Mouse (Mus musculus) brain, embryonic 14.5 days (tissue): ENCODE data around the gene Hspa1a. TPM values are rescaled to one million over a fixed set of nuclear protein-coding genes. Genes with fewer than 3 reads are reported as not detected.
"Not testable (repeated sequence)": the region's sequence is repeated elsewhere in the genome, so short reads cannot be mapped to it uniquely, and the experiment has no call there.

Experiments used
- DNase-seq: peaks from one replicate; pipeline ENCODE4 v3.0.0-alpha.2; 2011; ENCODE audit warnings: low read depth
- CTCF ChIP-seq: fragments of 200-500 bp; IDR thresholded peaks from 2 replicates; pipeline ENCODE4 v1.5.1; 2012; ENCODE audit warnings: inconsistent platforms, mild to moderate bottlenecking, moderate library complexity, borderline replicate concordance; ENCODE audit not compliant: insufficient read depth, insufficient read length; ENCODE audit errors: extremely low read depth
- POLR2A ChIP-seq: fragments of 200-500 bp; IDR thresholded peaks from 2 replicates; pipeline ENCODE4 v1.6.1; 2012; ENCODE audit warnings: mild to moderate bottlenecking, inconsistent platforms, borderline replicate concordance; ENCODE audit not compliant: poor library complexity, insufficient read depth, insufficient read length, severe bottlenecking; ENCODE audit errors: extremely low read depth
- polyA plus RNA-seq: library from polyadenylated mRNA; depleted of rRNA; stranded (reverse); fragments of >200 nt; gene quantifications from 2 replicates; pipeline ENCODE4 v1.2.3, GENCODE M21; 2012; rRNA removed

Gene Hspa1a
- 6.3 and 6.6 TPM in 2 replicates for polyA plus RNA-seq

DNA sequence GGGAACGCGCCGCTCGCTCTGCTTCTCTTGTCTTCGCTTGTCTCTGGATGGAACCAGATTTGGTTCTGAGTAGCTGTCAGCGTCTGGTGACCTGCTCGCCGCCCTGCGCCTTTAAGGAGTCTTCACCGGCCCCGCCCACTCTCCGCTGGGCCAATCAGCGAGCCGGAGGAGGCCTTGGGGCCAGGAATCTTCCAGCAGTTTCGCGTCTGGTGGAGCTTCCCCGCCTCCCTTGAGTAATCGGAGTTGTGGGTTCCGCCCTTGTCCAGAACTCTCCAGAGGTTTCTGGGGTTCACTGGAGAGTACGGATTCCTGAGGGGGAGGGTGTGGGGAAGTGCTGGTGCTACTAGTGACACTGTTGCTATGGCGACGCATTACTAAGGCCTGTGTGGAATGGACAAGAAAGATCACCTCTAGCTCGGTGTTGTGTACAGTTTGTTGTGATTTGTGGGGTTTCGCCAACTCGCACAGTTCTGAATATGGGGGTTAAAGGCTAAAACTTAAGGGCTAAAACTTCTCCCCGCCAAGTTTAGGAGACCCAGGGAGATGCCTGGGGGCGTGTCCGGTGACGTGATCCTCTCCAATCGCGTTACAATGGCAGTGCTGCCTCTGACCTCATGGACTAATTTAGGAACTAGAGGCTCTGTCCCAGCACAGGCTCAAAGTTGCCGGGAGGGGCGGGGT, at the start of gene Hspa1a, which contains the start of gene Hspa1l:
Hspa1a (minus strand) TSS at position 88 of the 681 bp plus-strand sequence.
Hspa1l (plus strand) TSS at position 635 of the 681 bp plus-strand sequence.
- peak; percentile 81 for DNase-seq

DNA sequence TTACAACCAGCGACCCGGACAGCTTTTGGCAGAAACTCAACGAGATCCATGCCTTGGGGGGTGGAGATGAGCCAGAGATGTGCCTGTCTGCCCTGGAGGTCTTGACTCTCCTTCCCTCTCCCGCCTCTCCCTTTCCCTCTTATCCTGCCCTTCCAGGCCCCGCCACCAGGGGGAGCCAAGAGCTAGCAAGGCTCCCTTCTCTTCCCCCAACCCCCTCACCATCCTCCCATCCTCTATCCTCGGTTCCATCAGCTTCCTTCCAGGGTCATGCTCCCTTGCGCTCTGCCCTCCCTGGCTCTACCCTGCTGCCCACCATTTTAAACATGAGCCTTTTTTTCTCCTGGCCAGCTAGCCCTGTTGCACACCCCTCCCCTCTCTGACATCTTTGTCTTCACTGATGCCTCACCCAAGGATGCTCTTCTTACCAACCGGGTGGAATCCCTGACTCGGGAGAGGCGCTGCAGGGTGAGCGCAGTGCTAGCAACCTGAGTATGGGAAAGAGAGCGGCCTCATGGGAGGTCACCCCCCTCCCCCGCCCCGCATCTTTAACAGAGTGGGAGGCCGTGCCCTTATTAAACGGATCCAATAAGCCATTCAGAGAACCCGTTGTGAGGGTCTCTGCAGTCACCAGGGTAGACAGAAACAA, 49.3 kb upstream of the Hspa1a start:
- peak; percentile 82 for DNase-seq
- peak; percentile 97 for TF ChIP-seq CTCF
- no peak for TF ChIP-seq POLR2A

DNA sequence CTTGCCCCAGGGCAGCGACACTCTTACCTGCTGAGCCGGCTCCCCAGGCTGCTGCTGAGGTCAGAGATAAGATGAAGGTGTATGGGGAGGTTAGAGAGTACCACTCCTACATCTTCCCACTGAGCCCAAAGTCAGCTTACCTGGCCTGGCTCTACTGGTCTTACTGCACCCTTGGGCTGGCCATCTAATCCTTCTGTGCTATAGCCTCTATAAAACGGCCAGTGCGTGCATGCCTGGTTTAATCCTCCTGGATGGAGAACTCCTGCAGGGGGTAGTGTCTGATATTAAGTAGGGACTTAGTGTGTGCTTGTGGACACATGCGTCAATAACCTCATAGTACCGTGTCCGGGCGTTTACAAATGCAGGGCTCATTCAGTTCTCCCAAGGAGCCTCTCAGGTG, 48.6 kb upstream of the Hspa1a start:
- no peak for DNase-seq
- TF ChIP-seq POLR2A, result no peak
- TF ChIP-seq CTCF, result no peak

DNA sequence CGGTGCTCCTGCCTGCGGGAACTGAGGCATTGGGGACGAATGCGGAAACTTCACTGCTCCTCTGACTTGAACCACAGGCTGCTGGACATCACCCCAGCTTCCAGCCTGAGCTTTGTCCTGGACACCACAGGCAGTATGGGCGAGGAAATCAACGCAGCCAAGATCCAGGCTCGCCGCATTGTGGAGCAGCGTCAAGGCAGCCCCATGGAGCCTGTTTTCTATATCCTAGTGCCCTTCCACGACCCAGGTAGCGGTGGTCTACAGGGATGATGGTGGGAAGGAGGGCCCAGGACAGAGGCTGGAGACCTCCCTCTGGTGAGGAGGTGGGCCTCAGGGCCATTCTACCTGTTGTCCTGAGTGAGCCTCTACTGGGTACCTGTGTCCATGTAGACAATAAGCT, 47.9 kb upstream of the Hspa1a start:
- TF ChIP-seq POLR2A (no peak), CTCF (no peak)
- DNase-seq, result no peak

DNA sequence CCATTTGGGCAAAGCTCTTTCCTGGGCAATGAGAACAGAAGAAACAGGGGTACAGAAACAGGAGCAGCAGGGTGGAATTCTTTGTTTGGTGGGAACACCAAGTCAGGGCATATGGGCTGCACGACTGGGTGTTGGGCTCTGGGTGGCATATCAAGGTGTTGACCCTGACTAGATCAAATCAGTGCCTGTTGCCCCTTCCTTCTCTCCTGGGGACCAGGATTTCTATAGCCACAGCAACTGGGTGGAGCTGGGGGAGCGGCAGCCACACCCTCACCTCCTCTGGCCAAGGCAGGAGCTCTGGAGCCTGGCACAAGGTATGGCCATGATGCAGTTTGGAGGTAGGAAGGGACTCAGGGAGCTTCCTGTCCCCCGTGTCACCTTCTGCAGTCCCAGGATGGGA, 46.2 kb upstream of the Hspa1a start:
- DNase-seq, result no peak
- no peak for TF ChIP-seq CTCF
- TF ChIP-seq POLR2A, result no peak

DNA sequence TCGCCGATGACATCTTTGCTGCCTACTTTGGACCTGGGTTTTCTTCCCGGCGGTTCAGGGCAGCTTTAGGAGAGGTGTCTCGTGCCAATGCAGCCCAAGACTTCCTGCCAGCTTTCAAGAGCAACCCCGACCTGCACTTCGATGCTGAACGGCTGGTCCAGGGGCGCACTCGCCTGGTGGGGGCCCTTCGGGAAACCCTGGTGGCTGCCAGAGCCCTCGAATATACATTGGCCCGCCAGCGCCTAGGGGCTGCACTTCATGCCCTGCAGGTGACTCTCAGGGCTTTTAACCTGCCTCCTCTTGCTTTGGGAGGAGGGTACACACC, 45.7 kb upstream of the Hspa1a start:
- TF ChIP-seq CTCF (no peak), POLR2A (no peak)
- no peak for DNase-seq

DNA sequence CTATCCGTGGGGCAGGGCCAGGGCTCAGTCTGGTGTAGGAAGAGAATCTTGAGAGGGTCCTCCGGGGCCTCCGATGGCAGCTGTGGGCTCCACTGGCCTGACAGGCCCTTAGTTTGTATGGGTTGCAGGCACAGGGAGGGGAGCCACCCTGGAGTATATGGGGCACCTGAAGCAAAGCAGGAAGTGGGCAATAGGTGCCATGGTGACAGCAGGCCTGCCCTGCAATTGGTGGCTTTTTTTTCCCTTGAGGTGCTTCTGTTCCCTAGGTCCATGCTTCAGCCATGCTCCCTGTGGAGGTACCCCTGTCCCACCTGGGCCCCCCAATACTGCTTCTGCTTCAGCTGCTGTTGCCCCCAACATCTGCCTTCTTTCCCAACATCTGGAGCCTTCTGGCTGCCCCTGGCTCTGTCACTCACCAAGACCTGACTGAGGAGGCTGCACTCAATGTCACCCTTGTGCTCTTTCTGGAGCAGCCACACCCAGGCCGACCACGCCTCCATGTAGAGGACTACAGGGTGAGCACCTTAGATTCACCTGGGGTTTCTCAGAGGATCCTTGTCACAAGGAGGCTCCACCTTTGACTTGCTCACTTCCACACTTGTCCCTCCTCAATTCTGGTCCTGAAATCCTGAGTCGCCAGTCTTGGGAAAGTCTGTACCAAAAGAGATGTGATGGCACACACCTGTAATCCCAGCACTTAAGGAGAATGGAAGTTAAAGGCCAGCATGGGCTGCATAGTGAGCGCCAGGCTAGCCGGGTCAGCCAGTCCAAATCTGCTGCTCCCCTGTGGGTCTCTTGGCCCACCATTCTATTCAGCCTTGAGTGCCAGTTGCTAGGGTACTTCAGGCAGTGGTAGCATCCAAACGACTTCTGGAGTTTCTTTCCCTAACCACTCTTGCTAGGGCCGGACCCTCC, 45.1 kb upstream of the Hspa1a start:
- no peak for DNase-seq
- no peak for TF ChIP-seq POLR2A
- no peak for TF ChIP-seq CTCF

DNA sequence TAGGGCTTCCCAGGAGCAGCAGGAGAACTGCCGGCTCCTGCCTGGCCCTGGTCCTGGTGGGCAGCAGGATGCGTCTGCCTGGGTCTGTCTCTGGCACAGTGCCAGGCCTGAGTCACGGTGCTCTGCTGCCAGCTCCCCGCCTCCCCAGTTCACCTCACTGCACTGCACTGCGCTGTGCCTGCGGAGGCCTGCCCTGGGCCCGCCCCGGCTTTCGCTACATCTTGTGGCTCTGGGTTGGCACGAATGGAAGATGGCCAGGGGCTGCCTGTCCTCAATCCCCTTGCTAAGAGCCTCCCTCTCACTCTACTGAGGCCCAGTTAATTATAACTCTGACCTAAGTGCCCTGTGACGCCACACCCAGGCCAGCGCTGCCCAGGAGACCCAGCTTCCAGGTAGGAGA, 44.4 kb upstream of the Hspa1a start, which contains the start of gene Vwa7:
Vwa7 (plus strand) TSS at position 204 of the 400 bp plus-strand sequence.
- peak; percentile 79 for DNase-seq
- no peak for TF ChIP-seq CTCF
- TF ChIP-seq POLR2A, result no peak

DNA sequence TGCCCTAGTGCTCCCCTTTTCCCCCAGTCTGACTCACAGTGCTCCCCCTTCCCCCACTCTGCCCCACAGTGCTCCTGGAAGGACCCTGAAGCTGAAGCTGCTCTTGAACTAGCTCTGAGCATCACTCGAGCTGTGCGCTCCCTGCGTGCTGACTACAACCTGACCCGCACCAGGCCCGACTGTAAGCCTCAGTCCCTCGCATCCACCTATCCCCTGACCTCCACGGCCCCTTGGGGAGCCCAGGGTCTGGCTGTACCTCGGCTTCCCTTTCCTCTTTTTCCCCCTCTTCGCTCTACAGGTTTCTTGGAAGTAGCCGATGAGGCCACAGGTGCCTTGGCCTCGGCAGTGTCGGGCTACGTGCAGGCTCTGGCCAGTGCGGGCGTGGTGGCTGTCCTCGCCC, 43.3 kb upstream of the Hspa1a start:
- no peak for DNase-seq
- no peak for TF ChIP-seq CTCF
- TF ChIP-seq POLR2A, result no peak

DNA sequence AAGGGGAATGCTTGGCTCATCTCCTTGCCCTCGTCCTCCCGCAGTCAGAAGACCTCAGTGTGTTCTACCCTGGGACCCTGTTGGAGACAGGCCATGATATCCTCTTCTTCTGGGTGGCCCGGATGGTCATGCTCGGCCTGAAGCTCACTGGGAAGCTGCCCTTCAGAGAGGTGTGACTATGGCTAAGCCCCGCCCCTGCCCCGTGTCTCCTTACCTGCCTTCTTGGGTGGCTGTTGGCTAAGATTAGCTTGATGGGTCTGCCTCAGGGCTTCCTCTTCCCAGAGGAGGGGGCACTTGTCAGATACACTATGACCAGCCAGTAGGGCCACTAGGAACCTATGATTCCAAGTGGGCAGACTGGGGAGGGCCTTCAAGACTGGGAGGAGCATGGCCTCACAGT, 41.3 kb upstream of the Hspa1a start:
- TF ChIP-seq POLR2A, result no peak
- no peak for TF ChIP-seq CTCF
- DNase-seq, result no peak

DNA sequence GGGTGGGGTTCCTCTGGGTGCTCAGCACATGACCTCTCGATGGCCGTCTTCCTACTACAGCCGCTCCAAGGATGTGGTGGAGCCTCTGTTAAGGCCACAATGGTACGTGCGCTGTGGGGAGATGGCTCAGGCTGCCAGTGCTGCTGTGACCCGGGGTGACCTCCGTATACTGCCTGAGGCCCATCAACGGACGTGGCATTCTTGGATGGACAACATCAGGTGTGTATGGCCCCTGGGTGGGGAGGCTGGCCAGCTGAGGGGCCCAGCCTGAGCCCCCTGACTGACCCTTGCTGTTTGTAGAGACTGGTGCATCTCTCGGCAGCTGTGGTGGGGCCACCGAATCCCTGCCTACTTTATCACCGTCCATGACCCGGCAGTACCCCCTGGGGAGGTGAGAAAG, 40.5 kb upstream of the Hspa1a start:
- no peak for DNase-seq
- TF ChIP-seq POLR2A (no peak), CTCF (no peak)

DNA sequence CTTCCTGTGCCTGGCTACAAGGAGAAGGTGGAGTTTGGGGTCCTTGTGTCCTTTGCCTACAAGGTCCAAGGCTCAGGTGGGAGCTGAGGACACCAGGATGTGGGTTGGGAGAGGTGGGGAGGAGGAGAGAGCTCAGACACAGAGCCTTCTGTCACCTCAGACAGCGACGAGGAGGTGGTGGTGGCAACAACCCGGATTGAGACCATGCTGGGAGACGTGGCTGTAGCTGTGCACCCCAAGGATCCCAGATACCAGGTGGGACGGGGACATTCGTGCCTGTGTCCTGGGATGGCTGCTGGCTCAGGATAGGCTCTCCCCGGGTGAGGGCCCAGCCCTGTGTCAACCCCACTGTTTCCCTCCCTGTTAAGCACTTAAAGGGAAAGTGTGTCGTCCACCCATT, 39.5 kb upstream of the Hspa1a start:
- no peak for DNase-seq
- TF ChIP-seq POLR2A (no peak), CTCF (no peak)

DNA sequence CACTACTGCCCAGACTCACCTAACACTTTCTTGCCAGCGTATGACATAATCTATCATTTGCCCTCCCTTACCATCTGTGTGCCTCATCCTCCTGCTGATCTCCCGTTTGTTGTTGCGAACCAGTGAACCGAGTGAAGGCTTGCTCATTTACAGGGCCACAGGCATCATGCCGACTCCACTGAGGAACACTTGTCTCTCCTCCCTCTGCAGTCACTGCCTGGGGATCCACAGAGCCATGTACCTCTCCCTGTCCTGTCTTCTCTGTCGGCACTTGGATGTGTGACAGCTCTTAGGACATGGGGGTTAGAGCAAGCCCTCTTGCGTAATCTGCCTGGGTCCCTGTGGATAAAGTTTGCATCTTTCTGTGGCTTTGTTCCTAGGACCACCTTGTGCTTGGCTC, 37.6 kb upstream of the Hspa1a start:
- no peak for TF ChIP-seq POLR2A
- no peak for DNase-seq

DNA sequence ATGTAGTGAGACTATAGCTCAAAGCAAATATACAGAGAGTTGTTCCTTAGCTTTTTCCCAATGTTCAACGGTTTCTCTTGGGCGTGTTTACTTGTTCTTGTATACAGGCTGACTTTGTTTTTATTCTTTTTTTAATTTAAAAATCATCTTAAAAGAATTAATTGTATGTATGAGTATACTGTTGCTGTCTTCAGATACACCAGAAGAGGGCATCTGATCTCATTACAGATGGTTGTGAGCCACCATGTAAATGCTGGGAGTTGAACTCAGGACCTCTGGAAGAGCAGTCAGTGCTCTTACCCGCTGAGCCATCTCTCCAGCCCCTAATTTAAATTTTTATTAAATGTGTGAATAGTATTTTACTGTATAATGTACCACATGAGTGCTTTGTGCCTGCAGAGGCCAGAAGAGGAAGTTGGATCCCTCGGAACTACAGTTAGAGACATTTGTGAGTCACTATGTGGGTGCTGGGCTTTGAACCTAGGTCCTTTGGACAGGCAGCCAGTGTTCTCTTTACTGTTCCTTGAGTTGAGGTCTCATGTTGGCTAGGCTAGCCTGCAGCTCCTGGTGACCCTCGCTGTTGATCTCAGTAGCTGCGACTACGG, 35.5 kb upstream of the Hspa1a start:
- TF ChIP-seq CTCF (no peak), POLR2A (no peak)
- DNase-seq, result no peak

DNA sequence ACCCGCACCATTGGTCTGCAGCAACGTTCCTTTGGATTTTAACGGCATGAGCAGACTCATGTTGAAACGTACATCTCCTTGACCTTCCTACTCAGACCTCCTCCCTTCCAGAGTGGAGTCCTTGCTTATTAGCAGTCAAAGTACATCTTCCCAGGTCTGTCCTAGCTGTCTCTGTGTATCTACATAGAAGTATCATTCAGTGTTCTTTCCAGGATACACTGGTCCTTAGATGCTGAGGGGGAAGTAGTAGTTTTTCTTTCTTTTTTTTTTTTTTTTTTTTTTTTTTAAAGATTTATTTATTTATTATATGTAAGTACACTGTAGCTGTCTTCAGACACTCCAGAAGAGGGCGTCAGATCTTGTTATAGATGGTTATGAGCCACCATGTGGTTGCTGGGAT, 33.9 kb upstream of the Hspa1a start:
- not testable (repeated sequence) for DNase-seq
